Mouse (Mus musculus): Measurements from ENCODE around the gene Tmem95.
"Not testable (repeated sequence)": the region's sequence is repeated elsewhere in the genome, so short reads cannot be mapped to it uniquely, and the experiment has no call there.

Tmem95 gene

DNA sequence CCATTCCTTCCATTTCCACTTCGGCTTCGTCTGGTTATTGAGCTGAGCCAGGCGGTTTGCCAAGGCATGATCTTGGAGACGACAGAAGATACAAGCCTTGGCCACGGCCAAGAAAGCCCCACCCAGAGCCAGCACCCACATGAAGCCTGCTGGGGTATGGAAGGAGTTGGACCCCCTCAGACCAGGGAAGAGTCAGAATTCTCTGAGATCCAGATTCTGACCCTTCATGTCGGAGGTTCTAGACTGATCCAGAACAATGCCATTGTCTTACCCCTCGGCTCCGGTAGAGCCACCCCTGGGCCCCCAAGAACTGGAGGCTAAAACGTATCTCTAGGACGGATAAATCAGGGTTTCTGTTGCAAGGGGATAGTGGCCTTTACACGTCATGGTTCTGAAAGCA lies at the start of gene Tmem95:
Gene Tmem95 (minus strand): TSS at position 141 of the 400 bp plus-strand sequence.
- no peak for DNase-seq

DNA sequence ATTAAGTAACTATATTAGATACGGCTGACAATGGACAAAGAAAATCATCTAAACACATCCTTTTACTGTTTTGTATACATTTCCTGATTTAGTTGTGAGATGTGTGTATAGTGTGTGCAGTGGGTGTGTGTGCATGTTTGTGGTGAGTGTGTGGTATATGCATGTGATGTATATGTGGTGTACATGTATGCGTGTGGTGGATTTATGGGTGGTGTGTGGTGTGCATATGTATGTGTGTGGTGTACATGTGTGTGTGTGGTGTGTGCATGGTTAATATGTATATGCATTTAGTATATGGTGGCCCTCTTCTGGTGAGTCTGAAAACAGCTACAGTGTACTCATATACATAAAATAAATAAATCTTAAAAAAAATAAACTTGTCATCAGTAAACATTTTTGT lies 49.7 kb upstream of the Tmem95 start:
- DNase-seq: no peak

DNA sequence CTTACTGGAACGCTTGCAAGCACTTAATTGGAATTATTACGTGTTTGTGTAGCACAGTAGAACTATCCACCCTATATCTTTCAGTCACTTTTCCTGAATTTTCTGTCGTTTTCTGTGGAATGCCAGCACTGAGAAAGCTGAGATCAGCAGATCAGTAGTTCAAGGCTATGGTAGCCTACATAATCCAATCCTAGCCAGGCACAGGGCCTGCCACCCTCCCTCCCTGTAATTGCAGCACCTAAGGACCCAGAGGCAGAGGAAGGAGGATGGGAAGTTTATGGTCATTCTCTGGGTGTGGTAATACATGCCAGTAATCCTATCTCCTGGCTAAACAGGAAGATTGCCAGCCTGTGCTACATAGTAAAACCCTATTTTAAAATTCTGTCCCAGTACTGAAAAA lies 45.0 kb upstream of the Tmem95 start:
- DNase-seq: no peak

DNA sequence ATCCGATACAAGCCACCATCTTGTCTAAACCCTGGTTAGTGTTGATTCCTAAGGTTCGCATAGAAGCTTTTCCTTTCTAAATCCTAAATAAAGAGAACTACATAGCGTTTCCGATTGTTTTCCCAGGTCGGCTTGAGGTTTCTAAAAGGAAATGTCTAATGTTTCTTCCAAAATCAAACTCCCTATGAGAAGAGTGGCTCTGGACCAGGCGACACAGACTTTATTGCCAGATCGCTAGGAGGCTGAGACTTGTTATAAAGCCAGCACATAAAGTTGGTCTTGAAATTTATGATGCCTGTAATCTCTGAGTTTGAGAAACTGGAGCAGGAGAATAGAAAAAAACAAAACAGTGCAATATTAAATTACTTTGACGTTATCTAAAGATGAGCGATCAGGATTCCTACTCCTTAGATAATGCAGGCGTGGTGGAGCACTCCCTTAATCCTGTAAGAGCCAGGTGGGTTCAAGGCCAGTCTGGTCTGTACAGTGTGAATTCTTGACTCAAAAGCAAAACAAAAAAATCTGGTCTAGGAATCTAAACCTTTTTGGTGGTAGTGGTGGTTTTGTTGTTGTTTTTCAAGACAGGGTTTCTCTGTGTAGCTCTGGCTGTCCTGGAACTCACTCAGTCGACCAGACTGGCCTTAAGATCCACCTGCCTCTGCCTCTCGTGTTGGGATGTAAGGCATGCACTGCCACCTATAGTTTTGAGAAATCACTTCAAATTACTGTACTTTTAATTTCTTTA lies 44.4 kb upstream of the Tmem95 start:
- no peak for DNase-seq

DNA sequence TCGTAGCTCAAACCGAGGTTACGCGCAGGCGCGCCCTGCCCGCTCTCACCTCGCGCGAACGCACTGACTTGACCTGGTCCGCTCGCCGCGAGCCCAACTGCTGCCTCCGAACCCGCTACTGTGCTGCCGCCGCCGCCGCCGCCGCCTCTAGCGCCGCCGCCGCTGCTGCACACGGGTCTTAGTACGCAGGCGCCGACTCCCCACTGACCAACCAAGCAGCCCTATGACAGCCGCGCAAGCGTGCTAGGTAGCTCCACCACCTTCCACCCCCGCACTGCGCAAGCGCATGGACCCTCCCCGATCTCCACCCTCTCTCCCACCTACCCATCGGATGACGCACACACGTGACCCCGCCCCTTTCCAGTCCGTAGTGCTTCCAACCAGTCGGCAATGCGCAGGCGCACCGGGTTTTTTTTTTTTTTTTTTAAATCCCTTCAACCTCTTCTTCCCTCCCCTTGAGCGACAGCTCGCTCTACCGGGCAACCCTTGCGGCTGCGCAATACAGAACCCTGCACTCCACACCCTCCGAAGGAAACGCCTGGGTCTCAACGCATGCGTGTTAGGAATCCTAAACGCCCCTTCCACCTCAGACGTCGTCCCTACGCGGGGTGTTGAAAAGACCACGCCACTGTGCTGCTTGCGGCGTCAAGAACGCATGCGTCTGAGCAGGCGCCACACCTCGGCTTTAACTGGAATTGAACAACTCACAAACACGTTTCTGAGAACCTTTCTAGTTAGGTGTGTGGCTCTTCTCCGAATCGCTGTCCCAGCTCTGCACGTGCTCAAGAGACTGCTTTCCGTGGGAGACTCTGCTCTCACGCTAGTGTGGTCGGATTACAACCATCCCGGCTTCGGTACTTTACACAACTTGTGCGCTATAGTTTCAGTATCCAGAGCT lies 43.5 kb upstream of the Tmem95 start, which contains the start of gene Eif5a:
Gene Eif5a (minus strand): TSS at position 845 of the 898 bp plus-strand sequence.
- peak; percentile 100 for DNase-seq

DNA sequence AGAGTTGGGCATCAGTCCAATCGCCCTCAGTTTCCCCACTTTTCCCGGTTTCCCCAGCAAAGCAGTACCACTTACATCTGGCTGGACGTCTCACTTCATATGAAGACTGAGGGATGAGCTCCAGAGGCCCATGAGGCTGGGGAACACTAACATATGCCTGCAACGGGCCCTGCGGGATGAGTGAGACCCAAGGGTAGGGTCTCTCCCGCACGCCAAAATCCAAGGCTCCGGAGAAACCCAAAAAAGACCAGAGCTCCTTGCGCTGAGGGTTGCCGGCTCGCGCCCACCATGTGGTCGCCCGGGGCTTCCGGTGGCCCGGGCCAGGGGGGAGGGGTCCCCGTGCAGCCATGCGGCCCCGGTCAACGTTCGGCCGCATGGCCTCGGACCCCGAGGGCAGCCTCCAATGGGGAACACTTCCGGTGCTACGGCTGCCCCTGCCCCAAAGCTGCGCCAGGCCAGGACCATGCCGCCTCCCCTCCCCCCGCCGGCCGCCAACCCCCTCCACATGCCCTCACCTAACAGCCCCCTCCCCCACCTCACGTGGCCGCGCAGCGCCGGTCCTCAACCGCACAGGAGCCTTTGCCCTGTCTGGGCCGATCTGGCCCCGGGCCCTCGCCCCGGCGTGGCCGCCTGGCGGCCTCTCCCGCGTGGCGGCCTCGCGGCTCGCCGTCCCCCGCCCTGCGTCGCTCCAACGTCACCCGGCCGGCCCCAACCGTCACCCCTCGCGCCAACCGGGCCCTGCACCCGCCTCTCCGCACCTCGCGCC lies 42.6 kb upstream of the Tmem95 start:
- DNase-seq: no peak

DNA sequence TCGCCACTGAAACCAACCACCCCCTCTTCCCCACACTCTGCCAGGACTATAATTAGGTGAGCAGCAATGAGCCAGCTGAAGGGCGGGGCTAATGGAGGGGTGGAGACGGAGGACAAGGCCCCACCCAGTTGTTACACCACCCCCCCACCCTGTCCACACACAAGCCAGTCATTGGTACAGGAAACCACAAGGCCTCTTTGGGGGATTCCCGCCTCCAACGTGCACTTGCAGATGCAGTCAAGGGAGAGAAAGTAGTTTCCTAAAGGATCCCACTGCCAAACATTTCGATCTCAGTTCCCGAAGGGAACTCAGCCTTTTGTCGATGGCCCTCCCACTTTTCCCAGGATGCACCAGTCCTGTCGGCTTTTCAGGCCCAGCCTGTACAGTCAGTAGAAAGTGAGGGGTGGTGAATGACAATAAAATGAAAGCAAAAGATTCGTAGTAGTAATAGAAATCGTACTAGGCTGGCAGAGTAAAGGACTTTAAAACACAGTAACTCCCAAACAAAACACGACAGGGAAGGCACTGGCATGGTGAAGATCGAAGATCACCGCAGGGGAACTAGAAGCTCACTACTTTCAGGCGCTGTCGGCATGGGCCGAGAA lies 41.9 kb upstream of the Tmem95 start:
- peak; percentile 55 to 74 for DNase-seq

DNA sequence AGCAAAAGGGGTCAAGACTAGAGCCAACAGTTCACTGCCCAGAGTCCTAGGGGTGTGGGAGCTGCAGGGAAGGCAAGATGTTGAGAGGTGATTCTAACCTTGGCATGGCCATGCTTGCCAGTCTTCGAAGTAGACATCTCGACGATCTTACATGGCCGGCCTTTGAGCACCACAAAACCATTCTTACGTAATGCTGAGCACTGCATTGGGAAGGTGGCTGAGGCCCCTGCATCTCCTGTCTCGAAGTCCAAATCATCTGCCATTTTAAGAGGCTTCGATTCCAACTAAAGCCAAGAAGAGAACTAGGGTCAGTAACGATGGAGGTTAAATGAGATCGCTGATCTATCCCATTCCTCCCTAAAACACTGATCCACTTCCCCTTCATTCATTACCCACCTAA lies 41.2 kb upstream of the Tmem95 start:
- DNase-seq: no peak

DNA sequence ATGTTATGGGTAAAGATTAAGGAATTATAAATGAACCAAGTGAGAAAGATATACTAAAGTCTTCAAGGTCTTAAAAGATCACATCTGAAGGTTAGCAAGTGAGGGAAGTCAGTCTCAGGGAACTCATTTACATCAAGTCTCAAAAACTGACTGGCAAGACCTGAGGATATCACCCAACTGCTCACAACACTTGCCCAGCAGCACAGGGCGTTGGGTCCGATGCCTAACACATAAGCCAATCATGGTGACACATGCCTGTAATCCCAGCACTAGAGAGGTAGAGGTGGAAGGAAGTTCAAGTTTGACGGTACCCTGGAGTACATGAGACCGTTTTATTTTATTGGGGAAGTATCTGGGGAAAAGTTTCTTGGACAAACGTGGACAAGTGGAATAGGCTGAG lies 40.3 kb upstream of the Tmem95 start:
- DNase-seq: no peak

DNA sequence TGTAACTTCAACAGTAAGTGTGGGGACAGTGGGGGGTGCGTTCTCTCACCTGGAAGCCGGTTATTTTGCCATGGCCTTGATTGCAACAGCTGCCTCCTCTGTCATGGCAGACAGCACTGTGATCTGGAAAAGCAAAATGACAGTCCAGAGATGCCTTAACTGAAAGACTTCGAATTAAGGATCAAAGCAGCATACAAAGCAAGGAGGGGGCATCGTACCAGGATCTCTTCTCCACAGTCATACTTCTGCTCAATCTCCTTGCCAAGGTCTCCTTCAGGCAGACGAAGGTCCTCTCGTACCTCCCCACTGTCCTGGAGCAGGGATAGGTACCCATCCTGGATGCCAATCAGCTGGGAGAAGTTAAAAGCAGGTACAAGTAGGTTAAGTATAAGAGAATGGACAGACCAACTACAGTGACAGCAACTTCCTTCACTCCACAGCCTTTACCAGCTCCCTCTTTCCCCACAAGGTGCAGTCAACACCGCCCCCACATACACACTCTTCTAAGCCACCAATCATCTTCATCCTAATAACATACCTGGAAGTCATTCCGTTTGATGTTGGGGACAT lies 39.6 kb upstream of the Tmem95 start:
- DNase-seq: no peak

DNA sequence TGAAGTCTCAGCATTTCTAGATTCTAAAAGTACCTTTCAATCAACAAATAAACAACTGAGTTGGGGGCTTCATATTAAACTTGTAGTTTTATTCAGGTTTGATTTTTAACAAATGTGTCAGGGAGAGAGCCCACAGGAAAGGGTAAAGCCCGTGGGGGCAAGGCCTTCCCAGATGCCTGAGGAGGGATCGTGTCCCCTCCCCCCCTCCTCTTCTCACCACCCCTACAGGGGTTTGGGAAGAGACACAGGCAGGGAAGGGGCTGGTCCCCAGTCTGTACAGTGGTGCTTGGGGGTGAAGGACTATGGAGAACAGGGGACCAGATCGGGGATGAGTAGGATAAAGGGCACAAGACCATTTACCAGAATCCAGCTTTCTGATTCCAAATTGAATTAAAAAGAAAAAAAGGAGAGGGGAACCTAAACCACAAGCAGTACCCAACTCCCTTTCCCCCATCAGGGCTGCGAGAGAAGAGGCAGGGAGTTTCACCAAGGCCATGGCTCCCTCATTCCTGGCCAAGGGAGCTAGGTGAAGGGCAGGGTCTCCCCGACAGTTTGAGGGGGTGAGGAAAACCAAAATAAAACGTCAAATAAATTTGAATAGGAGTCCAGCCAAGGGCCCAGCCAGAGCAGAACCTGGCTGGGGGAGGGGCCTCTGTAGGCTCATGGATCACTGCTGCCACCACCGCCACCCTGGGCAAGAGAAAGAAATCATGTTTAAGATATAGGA lies 39.0 kb upstream of the Tmem95 start:
- not testable (repeated sequence) for DNase-seq

DNA sequence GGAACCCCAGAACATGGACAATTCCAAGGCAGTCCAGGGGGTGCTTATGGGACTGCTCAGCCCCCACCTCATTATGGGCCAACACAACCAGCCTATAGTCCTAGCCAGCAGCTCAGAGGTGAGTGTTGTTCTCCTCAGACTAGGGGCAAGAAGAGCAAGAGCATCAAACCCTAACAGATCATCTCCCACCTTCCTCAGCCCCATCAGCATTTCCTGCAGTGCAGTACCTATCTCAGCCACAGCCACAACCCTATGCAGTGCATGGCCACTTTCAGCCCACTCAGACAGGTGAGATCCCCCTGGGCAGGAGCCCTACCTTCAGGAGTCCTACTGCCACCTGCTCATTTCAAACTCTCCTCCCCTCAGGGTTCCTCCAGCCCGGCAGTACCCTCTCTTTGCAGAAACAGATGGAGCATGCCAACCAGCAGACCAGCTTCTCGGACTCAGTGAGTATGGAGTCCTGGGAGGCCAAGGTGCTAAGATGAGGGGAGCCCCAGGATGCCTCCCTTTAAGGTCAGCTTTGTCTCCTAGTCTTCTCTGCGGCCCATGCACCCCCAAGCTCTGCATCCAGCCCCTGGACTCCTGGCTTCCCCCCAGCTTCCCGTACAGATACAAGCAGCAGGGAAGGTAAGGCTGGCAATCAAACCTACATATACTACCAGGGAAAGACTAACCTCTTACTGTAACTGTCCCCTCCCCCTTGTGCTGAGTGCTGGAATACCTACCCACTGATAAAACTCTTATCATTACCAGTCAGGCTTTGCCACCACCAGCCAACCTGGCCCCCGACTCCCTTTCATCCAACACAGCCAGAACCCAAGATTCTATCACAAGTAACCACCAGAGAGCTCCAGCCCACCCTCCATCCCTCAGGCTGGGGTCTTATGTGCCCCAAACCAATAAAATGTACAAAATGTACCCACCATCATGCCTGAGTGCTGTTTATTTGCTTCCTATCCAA lies 38.1 kb upstream of the Tmem95 start:
- no peak for DNase-seq

DNA sequence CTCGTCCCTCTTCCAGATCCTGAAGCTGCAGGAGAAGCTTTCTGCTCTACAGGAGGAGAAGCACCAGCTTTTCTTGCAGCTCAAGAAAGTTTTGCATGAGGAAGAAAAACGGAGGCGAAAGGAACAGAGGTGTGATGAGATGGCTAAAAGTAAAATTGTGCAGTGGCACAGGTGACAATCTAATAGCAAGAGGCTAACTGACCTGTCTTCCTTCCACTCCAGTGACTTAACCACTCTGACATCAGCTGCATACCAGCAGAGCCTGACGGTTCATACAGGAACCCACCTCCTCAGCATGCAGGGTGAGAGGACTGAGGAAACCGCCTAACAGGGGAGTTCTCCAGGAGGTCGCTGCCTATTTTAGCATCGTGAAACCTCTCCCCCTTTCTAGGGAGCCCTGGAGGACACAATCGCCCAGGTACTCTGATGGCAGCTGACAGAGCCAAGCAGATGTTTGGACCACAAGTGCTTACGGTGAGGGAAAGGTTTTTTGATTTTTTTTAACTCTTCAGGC lies 37.2 kb upstream of the Tmem95 start:
- DNase-seq: no peak

DNA sequence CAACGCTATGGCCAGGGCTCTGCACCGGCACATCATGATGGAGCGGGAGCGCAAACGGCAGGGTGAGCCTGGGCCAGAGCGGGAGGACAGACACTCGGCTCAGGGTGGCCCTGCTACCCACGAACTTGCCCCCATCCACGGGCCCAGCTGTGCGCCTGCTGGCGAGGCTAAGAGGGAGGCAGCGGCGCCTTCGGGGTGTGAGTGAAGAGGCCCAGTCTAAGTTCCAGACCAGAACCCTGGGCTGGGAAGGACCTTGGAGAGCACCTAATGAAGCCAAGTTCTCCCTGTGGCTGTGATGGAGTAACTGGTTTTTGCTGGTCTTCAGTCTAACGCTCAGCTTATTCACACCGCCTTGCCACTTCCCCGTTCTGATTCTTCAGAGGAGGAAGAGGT lies 36.5 kb upstream of the Tmem95 start:
- no peak for DNase-seq

DNA sequence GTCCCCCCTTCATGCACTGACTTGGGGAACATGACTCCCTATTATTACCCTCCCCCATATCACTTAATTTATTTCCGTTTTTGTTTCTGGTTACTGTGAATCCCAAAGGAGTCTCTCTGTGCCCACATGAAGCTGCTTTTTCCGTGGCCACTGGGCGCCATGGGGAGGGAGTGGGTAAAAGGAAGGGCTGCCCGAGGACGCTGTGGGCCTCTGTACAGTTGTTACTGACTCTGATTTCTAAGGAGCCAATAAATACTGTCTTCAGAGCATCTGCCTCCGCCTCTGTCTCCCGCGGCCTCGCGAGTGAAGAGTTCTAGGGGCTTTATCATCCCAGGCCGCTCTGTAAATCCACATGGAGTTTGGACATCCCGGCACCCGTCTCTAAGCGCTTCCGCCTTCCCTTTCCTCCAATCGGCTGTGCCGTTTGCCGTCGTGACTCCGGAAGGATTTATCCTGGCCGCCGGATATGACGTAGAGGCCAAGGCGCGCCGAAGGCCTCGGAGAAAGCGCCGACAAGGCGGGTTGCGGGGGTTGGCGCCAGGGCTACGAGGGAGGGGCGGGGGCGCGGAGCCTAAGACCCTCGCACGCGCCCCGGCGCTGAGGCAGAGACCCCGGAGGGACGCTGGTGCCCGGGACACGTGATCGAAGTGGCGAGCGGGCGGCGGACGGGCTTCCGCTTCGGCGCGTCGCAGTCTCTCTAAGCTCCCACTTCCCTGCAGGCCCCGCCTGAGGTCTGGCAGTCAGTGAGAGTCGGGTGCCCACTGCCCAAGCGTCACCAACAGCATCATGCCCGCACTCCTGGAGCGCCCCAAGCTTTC lies 35.9 kb upstream of the Tmem95 start, which contains the start of gene Gps2:
Gene Gps2 (plus strand): TSS at position 335 of the 818 bp plus-strand sequence.
- peak; percentile 89 to 90 for DNase-seq

DNA sequence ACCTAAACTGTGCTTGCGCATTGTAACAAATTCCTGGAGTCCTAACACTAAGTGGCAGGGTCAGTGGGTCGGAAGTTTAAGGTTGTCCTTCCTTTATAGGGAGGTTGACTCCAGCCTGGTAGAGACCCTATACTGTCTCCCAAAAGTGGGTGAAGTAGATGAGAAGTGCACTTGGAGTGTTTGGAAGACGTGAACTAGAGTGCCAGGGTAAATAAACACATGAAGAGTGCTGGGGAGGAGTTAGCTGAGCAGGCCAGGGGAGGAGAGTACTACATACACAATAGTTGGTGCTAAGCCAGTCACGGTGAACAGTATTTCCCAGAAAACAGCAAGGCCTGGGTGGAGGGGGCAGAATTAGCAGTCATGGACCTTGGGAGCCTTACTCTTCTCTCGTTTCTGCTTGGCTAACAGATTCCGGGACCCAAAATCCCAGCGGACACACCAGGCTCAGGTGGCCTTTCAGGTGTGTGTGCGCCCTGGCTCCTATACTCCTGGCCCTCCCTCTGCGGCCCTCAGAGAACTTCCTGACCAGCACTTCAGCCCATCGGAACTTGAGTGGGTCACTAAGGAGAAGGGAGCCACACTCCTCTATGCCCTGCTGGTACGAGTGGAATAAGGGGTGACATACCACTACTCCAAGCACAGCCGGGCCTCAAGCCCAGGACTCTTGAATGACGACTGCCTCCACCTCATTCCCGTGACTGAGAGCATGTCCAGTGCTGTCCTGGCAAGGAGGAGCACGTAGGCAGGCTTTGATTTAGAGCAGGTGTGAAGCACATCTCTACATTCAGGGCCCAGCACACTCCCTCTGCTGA lies 35.1 kb upstream of the Tmem95 start:
- no peak for DNase-seq

DNA sequence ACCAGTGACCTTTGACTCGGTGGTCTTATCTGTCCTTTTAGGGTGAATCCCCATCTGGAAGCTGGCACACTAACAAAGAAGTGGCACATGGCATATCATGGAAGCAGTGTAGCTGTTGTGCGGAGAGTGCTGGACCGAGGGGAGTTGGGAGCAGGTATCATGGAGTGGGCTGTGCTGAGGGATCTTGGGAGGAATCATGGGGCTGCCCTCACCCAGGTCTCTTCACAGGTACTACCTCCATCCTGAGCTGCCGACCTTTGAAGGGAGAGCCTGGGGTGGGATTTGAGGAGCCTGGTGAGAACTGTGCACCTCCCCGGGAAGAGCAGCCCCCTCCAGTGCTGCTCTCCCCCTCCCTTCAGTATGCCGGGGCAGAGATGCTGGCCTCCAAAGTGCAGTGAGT lies 33.9 kb upstream of the Tmem95 start:
- DNase-seq: no peak
